Mouse (Mus musculus) gastrocnemius, adult 18-20 months (tissue): ENCODE results near the gene Parp16. TPM values are rescaled to one million over a fixed set of nuclear protein-coding genes. Genes with fewer than 3 reads are reported as not detected.
"Not testable (repeated sequence)": the region's sequence is repeated elsewhere in the genome, so short reads cannot be mapped to it uniquely, and the experiment has no call there.

Source experiments
- DNase-seq: peaks from one replicate; pipeline ENCODE4 v3.0.0; 2021; ENCODE audit warnings: low spot score
- total RNA-seq, 2 experiments: library from RNA; stranded (reverse); gene quantifications; 2 replicates each; pipeline ENCODE4 v1.2.3; 2021

The Parp16 gene
- total RNA-seq, 2 experiments from 2014 or later = 3.6 to 3.7 TPM

GRCm38 (mm10) chr9:65283301-65283700, 88.1 kb downstream of the Parp16 start:
- peak; percentile 58 for DNase-seq

- DNase-seq = not testable (repeated sequence)
These were observed 93.1 kb downstream of the Parp16 start for GRCm38 (mm10) chr9:65288252-65288651.

Other genes starting within 250 kb of the Parp16 start
- under 1 TPM in 1 of 2 experiments, not detected in 1; 0.05 TPM for gene Slc24a1, start 243.7 kb upstream of the Parp16 start, total RNA-seq
- 10 to 100 TPM; 14.3 to 14.6 TPM for gene Ints14, start 234.4 kb upstream of the Parp16 start, total RNA-seq
- 10 to 100 TPM; 10.2 to 11.5 TPM for gene Hacd3, start 173.7 kb upstream of the Parp16 start, total RNA-seq
- 100 to 1,000 TPM in 1 of 2 experiments, 10 to 100 TPM in 1; 94.2 to 106 TPM for gene Dpp8, start 162.9 kb upstream of the Parp16 start, total RNA-seq
- 10 to 100 TPM; 28.7 to 29.4 TPM for gene Igdcc4, start 93.9 kb upstream of the Parp16 start, total RNA-seq
- gene Igdcc3, start 54.2 kb upstream of the Parp16 start, total RNA-seq = under 1 TPM; 0.21 to 0.32 TPM
- 10 to 100 TPM; 20.6 to 30.0 TPM for gene Cilp, start 69.8 kb downstream of the Parp16 start, total RNA-seq
- 10 to 100 TPM; 61.6 to 63.1 TPM for gene Clpx, start 98.9 kb downstream of the Parp16 start, total RNA-seq
- gene Pdcd7, start 150.8 kb downstream of the Parp16 start, total RNA-seq = 10 to 100 TPM; 14.6 to 22.2 TPM
- gene Ubap1l, start 165.7 kb downstream of the Parp16 start, total RNA-seq = under 1 TPM; 0.64 to 0.71 TPM
- 10 to 100 TPM; 10.7 to 11.6 TPM for gene Kbtbd13, start 196.3 kb downstream of the Parp16 start, total RNA-seq
- 1 to 10 TPM; 2.5 to 3.7 TPM for gene Rasl12, start 203.2 kb downstream of the Parp16 start, total RNA-seq
- gene Slc51b, start 227.6 kb downstream of the Parp16 start, total RNA-seq = not detected
- 1 to 10 TPM; 4.7 to 6.5 TPM for gene Mtfmt, start 240.4 kb downstream of the Parp16 start, total RNA-seq